Mouse (Mus musculus) forebrain, embryonic 13.5 days (tissue): ENCODE results near the gene Rnf6. TPM values are rescaled to one million over a fixed set of nuclear protein-coding genes. Genes with fewer than 3 reads are reported as not detected.
"Not testable (repeated sequence)": the region's sequence is repeated elsewhere in the genome, so short reads cannot be mapped to it uniquely, and the experiment has no call there.

Experiments used
- ATAC-seq: fragments of 200-750 bp; cut with Nextera tagmentation; 2 replicates; pipeline ENCODE4 v1.8.0; 2017
- H3K27ac ChIP-seq: fragments of 300-500 bp; sonication (generic); 2 replicates; pipeline ENCODE4 v1.5.1; 2015; ENCODE audit warnings: inconsistent platforms, mild to moderate bottlenecking, moderate library complexity
- H3K27me3 ChIP-seq: fragments of 300-500 bp; sonication (generic); 2 replicates; pipeline ENCODE4 v1.6.1; 2015; ENCODE audit warnings: mild to moderate bottlenecking, inconsistent platforms
- H3K36me3 ChIP-seq: fragments of 300-500 bp; sonication (generic); 2 replicates; pipeline ENCODE4 v1.6.1; 2015; ENCODE audit warnings: mild to moderate bottlenecking, inconsistent platforms; ENCODE audit not compliant: poor library complexity, severe bottlenecking
- H3K4me1 ChIP-seq: fragments of 300-500 bp; sonication (generic); 2 replicates; pipeline ENCODE4 v1.6.1; 2015; ENCODE audit warnings: inconsistent platforms
- H3K4me2 ChIP-seq: fragments of 300-500 bp; sonication (generic); 2 replicates; pipeline ENCODE4 v1.6.1; 2015; ENCODE audit warnings: inconsistent platforms, mild to moderate bottlenecking, moderate library complexity
- H3K4me3 ChIP-seq: fragments of 300-500 bp; sonication (generic); 2 replicates; pipeline ENCODE4 v1.5.1; 2015; ENCODE audit warnings: mild to moderate bottlenecking, inconsistent platforms
- H3K9ac ChIP-seq: fragments of 300-500 bp; sonication (generic); 2 replicates; pipeline ENCODE4 v1.6.1; 2015; ENCODE audit warnings: mild to moderate bottlenecking, inconsistent platforms
- H3K9me3 ChIP-seq: fragments of 300-500 bp; sonication (generic); replicated peaks from 2 replicates; pipeline ENCODE4 v1.6.1; 2016; ENCODE audit warnings: inconsistent platforms
- WGBS: fragments of 180-500 bp; shearing (Covaris S2); methylation state at CpG from one replicate; pipeline ENCODE4 v1.1.7; 2015; 5-methylcytosine and 5-hydroxymethylcytosine counted together
- polyA plus RNA-seq: library from polyadenylated mRNA; unstranded; fragments of >200 nt; fragmentation: Nextera tagmentation; extraction: Ambion mirVana; gene quantifications from 2 replicates; pipeline ENCODE4 v1.2.1, GENCODE M21; 2015

The Rnf6 gene
- polyA plus RNA-seq, 1 experiment from 2014 or later, result 27.1 TPM

- ATAC-seq, result no peak
- 89% methylated on average over 1 of the region's 1 CpGs for WGBS
- Histone ChIP-seq H3K4me3 (no peak overlapping the region), H3K27ac (no peak overlapping the region), H3K4me1 (no peaks in the 10 kb centered on the region), H3K36me3 (no peaks in the 10 kb centered on the region), H3K9ac (no peak overlapping the region), H3K4me2 (no peak overlapping the region), H3K27me3 (no peaks in the 10 kb centered on the region), H3K9me3 (no peaks in the 10 kb centered on the region)
Observed at GRCm38 (mm10) chr5:146188144-146188543, 33.2 kb downstream of the Rnf6 start.

- 30% methylated on average over 5 of the region's 5 CpGs for WGBS
- H3K4me3 ChIP-seq, result not testable (repeated sequence)
Observed at GRCm38 (mm10) chr5:146187441-146187840, 33.9 kb downstream of the Rnf6 start.

GRCm38 (mm10) chr5:146185204-146185603, 36.2 kb downstream of the Rnf6 start, which contains the start of gene 1700001J03Rik:
TSS of gene 1700001J03Rik (minus strand) at chr5:146185304.
- H3K4me1 ChIP-seq, result not testable (repeated sequence)

More at GRCm38 (mm10) chr5:146187441-146187840, 33.9 kb downstream of the Rnf6 start:
- H3K9ac ChIP-seq, ATAC-seq, H3K9me3 ChIP-seq, H3K27ac ChIP-seq, H3K4me1 ChIP-seq, H3K36me3 ChIP-seq, H3K4me2 ChIP-seq, H3K27me3 ChIP-seq: not testable (repeated sequence)

GRCm38 (mm10) chr5:146172744-146173143, 48.6 kb downstream of the Rnf6 start:
- H3K4me1 ChIP-seq, H3K9me3 ChIP-seq, H3K27ac ChIP-seq, H3K27me3 ChIP-seq, H3K36me3 ChIP-seq, H3K9ac ChIP-seq, ATAC-seq, H3K4me2 ChIP-seq, H3K4me3 ChIP-seq: not testable (repeated sequence)
- 58% methylated on average over 4 of the region's 4 CpGs for WGBS

More at GRCm38 (mm10) chr5:146185204-146185603, 36.2 kb downstream of the Rnf6 start, which contains the start of gene 1700001J03Rik:
- WGBS, result 81% methylated on average over 4 of the region's 4 CpGs
- ATAC-seq, H3K27me3 ChIP-seq, H3K27ac ChIP-seq, H3K4me3 ChIP-seq, H3K9ac ChIP-seq, H3K36me3 ChIP-seq, H3K4me2 ChIP-seq, H3K9me3 ChIP-seq: not testable (repeated sequence)

- H3K4me1 ChIP-seq, H3K36me3 ChIP-seq, H3K27me3 ChIP-seq, H3K9me3 ChIP-seq, H3K4me2 ChIP-seq, H3K27ac ChIP-seq, H3K9ac ChIP-seq, H3K4me3 ChIP-seq, ATAC-seq: not testable (repeated sequence)
- WGBS, result 84% methylated on average over 2 of the region's 2 CpGs
Observed at GRCm38 (mm10) chr5:146170621-146171020, 50.7 kb downstream of the Rnf6 start, which contains the start of gene Gm6309. TSS of gene Gm6309 (minus strand) at chr5:146170721.

GRCm38 (mm10) chr5:146160439-146160838, 60.9 kb downstream of the Rnf6 start, which contains the start of gene Gm5565:
TSS of gene Gm5565 (minus strand) at chr5:146160539.
- H3K4me3 ChIP-seq, ATAC-seq, H3K36me3 ChIP-seq, H3K27ac ChIP-seq, H3K4me1 ChIP-seq, H3K9ac ChIP-seq, H3K27me3 ChIP-seq, H3K4me2 ChIP-seq: not testable (repeated sequence)
- peaks cover 11% of the 10 kb centered on the region; the same call in 1 of the 2 replicates for H3K9me3 ChIP-seq
- 95% methylated on average over 3 of the region's 3 CpGs for WGBS

Other genes starting within 250 kb of the Rnf6 start
- gene Cyp3a25, start 211.9 kb downstream of the Rnf6 start, polyA plus RNA-seq, result not detected in 2 replicates
- gene Cyp3a59, start 142.3 kb downstream of the Rnf6 start, polyA plus RNA-seq, result not detected in 2 replicates
- gene Gm5565, start 61.0 kb downstream of the Rnf6 start, polyA plus RNA-seq, result not detected in 2 replicates
- not detected in 2 replicates for gene Gm6309, start 50.8 kb downstream of the Rnf6 start, polyA plus RNA-seq
- gene 1700001J03Rik, start 36.3 kb downstream of the Rnf6 start, polyA plus RNA-seq, result not detected in 2 replicates
- gene Cdk8, start 9.7 kb upstream of the Rnf6 start, polyA plus RNA-seq, result 15.8 and 18.9 TPM in 2 replicates
- 7.3 and 8.9 TPM in 2 replicates for gene Wasf3, start 163.4 kb upstream of the Rnf6 start, polyA plus RNA-seq